Mouse (Mus musculus) ES-E14 (cell line): ENCODE data around the gene Frmd6. TPM values are rescaled to one million over a fixed set of nuclear protein-coding genes. Genes with fewer than 3 reads are reported as not detected.

ENCODE experiments used
- DNase-seq: peaks from one replicate; pipeline ENCODE4 v3.0.0-alpha.2; 2013; ENCODE audit warnings: low read depth, low spot score
- H3K27ac ChIP-seq: 2 replicates; pipeline ENCODE4 v1.5.1; 2012; ENCODE audit warnings: low read depth, mild to moderate bottlenecking, low read length, moderate library complexity, mixed read lengths; ENCODE audit not compliant: poor library complexity, insufficient read depth, severe bottlenecking
- H3K36me3 ChIP-seq: 2 replicates; pipeline ENCODE4 v1.6.1; 2012; ENCODE audit warnings: mild to moderate bottlenecking, low read length, moderate library complexity, mixed read lengths; ENCODE audit not compliant: control insufficient read depth, poor library complexity, insufficient read depth, severe bottlenecking
- H3K4me1 ChIP-seq, 2 experiments: fragments of 150-350 bp in 1 of 2; sonication (generic) in 1 of 2; 2 replicates each; pipeline ENCODE4 v1.6.1; 2012; ENCODE audit warnings: low read length in 2 of 2, mild to moderate bottlenecking in 1 of 2, mixed read lengths in 1 of 2; ENCODE audit not compliant: control insufficient read depth in 2 of 2, insufficient read depth in 2 of 2, poor library complexity in 1 of 2
- H3K4me3 ChIP-seq, 2 experiments: fragments of 150-350 bp in 1 of 2; sonication (generic) in 1 of 2; 2 replicates each; pipeline ENCODE4 v1.5.1; 2012; ENCODE audit warnings: low read length in 2 of 2, low read depth in 1 of 2, mild to moderate bottlenecking in 1 of 2, mixed read lengths in 1 of 2; ENCODE audit not compliant: insufficient read depth in 1 of 2, poor library complexity in 1 of 2, severe bottlenecking in 1 of 2
- H3K9ac ChIP-seq: 2 replicates; pipeline ENCODE4 v1.6.1; 2012; ENCODE audit warnings: low read depth, mild to moderate bottlenecking, low read length, mixed read lengths; ENCODE audit not compliant: poor library complexity, insufficient read depth, severe bottlenecking
- H3K9me3 ChIP-seq: fragments of 150-350 bp; sonication (generic); 2 replicates; pipeline ENCODE4 v1.6.1; 2012; ENCODE audit warnings: low read depth, mild to moderate bottlenecking, low read length; ENCODE audit not compliant: control insufficient read depth, insufficient read depth
- CHD2 ChIP-seq: IDR thresholded peaks from 2 replicates; pipeline ENCODE4 v1.6.1; 2014; ENCODE audit warnings: mild to moderate bottlenecking, low read depth, low read length, inconsistent platforms
- HCFC1 ChIP-seq: IDR thresholded peaks from 2 replicates; pipeline ENCODE4 v1.6.1; 2012; ENCODE audit warnings: low read length, inconsistent platforms, borderline replicate concordance; ENCODE audit not compliant: insufficient read depth
- MAFK ChIP-seq: IDR thresholded peaks from 2 replicates; pipeline ENCODE4 v1.6.1; 2014; ENCODE audit warnings: mild to moderate bottlenecking, low read depth, low read length, inconsistent platforms; ENCODE audit not compliant: insufficient read depth
- ZC3H11A ChIP-seq: IDR thresholded peaks from 2 replicates; pipeline ENCODE4 v1.6.1; 2012; ENCODE audit warnings: low read depth, mild to moderate bottlenecking, inconsistent platforms, low read length, borderline replicate concordance
- ZNF384 ChIP-seq: IDR thresholded peaks from 2 replicates; pipeline ENCODE4 v1.6.1; 2012; ENCODE audit warnings: low read depth, low read length, inconsistent platforms
- in situ Hi-C, 2 experiments: fragments of 600-800 bp; cut with MboI; formaldehyde crosslinking; loops; one replicate each; pipeline ENCODE4 v1.15.1; 2025; ENCODE audit warnings: low sequenced_read_pairs in 2 of 2, inconsistent platforms in 1 of 2; ENCODE audit not compliant: unreplicated experiment in 2 of 2
- total RNA-seq: library from RNA; depleted of rRNA; stranded (reverse); fragments of 300-350 nt; gene quantifications from 2 replicates; pipeline ENCODE4 v1.2.3, GENCODE M21; 2012

Gene Frmd6
- total RNA-seq, 1 experiment = 22.5 TPM

DNA sequence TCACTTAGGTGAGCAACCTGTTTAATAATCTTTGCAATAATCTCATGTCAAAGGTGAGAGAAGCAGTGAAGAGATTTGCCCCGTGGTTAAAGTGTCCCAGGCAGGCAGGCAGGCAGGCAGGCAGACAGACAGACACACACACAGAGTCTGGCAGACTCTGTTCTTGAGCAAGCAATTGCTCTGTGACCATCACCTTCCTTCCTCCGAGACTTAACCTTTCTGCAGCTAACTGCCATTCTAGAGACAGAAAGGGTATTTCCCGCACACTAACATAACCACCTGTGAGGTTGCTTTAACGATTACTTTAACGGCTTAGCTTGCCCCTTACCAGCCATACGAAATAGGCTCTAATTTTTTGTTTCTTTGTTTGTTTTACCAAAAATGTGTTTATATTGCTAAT lies 30.4 kb downstream of the Frmd6 start:
- Histone ChIP-seq H3K9me3 (no peaks in the 10 kb centered on the region), H3K36me3 (no peaks in the 10 kb centered on the region), H3K9ac (no peak overlapping the region), H3K4me3 (no peak overlapping the region), H3K4me1 (no peaks in the 10 kb centered on the region; a peak in 1 of 4 replicates), H3K27ac (no peak overlapping the region)
- TF ChIP-seq ZC3H11A (no peak), CHD2 (no peak), HCFC1 (no peak), ZNF384 (no peak), MAFK (no peak)
- in situ Hi-C loops = no loop called here
- no peak for DNase-seq

DNA sequence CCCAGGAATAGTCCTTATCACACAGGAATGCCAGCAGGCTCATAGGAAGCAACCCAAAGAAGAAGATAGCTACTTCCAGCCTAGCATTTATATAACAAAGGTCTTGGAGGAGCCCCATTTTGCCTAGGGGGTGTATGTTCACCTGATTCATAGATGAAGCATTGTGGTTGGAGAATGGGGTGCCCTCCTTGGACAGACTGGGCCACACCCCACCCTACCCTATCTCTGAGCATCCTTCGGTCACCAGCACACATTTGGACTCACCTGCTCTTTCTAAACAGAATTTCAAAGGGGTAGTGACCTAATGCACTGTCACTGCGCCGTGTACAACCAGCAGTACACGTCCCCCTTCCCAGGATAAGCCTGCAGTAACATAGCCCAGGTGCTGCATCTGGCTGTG lies 31.5 kb downstream of the Frmd6 start:
- H3K4me3 ChIP-seq = no peak overlapping the region
- TF ChIP-seq HCFC1 (no peak), ZNF384 (no peak), CHD2 (no peak), ZC3H11A (no peak), MAFK (no peak)
- H3K4me1 ChIP-seq = no peaks in the 10 kb centered on the region; a peak in 1 of 4 replicates
- no peaks in the 10 kb centered on the region for H3K36me3 ChIP-seq
- no peak for DNase-seq
- no peak overlapping the region for H3K9ac ChIP-seq
- H3K27ac ChIP-seq = no peak overlapping the region
- in situ Hi-C loops = no loop called here
- no peaks in the 10 kb centered on the region for H3K9me3 ChIP-seq

DNA sequence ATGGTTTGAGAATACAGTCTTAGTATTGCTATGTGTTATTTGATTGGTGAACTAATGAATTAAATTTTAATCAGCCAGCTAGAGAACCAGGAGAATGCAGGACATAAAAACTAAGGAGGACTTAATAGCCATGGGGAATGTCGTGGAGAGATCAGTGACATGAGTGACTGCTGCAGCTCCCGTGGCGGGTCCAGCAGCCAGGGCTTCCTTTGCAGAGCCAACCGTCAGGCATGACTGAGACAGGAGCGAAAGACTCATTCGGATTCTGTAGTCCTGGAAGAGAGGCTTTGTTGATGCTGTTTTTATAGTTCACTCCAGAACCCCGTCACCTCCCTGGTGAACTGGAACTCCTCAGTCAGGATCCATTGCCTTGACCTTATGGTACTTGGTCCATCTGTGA lies 38.0 kb downstream of the Frmd6 start:
- Histone ChIP-seq H3K36me3 (no peaks in the 10 kb centered on the region), H3K9ac (no peak overlapping the region), H3K4me1 (no peaks in the 10 kb centered on the region), H3K27ac (no peak overlapping the region), H3K4me3 (no peak overlapping the region), H3K9me3 (no peaks in the 10 kb centered on the region)
- in situ Hi-C loops = no loop called here
- TF ChIP-seq CHD2 (no peak), MAFK (no peak), ZC3H11A (no peak), HCFC1 (no peak), ZNF384 (no peak)
- DNase-seq = no peak

DNA sequence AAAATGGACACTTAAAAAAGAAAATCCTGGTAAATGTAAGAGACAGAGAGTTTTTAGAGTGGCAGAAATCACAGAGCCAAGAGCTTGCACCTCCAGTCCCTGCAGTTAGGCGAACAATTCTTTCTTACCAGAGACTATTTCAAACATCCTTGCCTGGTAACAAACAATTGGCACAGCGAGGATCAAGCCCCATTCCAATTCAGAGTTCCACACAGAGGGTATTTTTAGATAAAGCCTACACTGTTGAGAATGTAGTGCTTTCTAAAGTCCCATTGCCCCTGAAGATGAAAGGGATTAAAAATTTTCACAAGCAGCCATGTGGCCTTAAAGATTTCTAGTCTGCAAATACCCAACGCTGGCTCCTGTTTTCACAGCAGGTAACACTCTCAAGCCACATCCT lies 42.5 kb downstream of the Frmd6 start:
- no peak for DNase-seq
- Histone ChIP-seq H3K9me3 (no peaks in the 10 kb centered on the region), H3K27ac (no peak overlapping the region), H3K4me1 (no peaks in the 10 kb centered on the region), H3K9ac (no peak overlapping the region), H3K4me3 (no peak overlapping the region), H3K36me3 (no peaks in the 10 kb centered on the region)
- TF ChIP-seq HCFC1 (no peak), CHD2 (no peak), ZNF384 (no peak), MAFK (no peak), ZC3H11A (no peak)
- in situ Hi-C loops = no loop called here

DNA sequence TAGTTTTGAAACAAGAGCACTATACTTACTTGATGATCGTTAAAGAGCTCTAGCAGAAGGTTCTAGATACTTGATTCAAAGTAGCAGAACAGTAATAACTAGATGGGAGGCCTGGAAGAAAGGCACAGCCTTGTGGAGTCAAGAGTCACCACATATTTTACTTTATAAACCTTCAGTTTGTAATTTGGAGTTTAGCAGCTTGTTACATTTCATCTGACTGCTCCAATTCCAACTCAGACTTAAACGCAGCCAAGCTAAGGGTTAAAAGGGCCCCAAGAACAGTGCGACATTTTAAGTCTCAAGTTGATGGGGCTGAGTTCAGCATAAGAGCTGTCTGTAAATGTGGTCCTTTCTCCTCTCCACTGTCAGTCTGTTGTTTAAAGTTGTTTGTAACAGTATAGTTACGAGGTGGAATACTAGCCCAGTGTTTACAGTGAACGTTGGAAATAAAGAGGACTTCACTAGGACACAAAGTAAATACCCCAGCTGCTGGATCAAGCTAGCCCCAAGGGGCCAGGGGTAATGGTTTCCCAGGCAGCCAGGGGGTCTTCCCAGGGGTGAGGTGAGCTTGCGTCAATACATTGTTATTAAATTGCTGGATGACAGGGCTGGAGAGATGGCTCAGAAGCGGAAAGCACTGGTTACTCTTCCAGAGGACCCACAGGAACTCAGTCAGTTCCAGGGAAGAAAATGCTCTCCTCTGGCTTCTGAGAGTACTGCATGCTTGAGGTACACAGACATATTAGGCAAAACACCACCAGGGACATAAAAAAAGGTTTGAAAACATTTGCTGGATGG lies 43.1 kb downstream of the Frmd6 start:
- Histone ChIP-seq H3K9ac (no peak overlapping the region), H3K27ac (no peak overlapping the region), H3K4me1 (no peaks in the 10 kb centered on the region), H3K9me3 (no peaks in the 10 kb centered on the region), H3K36me3 (no peaks in the 10 kb centered on the region), H3K4me3 (no peak overlapping the region)
- no peak for TF ChIP-seq ZC3H11A
- TF ChIP-seq ZNF384 = no peak
- no peak for TF ChIP-seq HCFC1
- no peak for TF ChIP-seq CHD2
- in situ Hi-C loops = no loop called here
- DNase-seq = no peak
